Mouse (Mus musculus): ENCODE measurements around the gene Bhlhe40. TPM values are rescaled to one million over a fixed set of nuclear protein-coding genes. Genes with fewer than 3 reads are reported as not detected.

The Bhlhe40 gene
- polyA plus RNA-seq, 1 experiment from 2014 or later = 23.8 TPM

DNA sequence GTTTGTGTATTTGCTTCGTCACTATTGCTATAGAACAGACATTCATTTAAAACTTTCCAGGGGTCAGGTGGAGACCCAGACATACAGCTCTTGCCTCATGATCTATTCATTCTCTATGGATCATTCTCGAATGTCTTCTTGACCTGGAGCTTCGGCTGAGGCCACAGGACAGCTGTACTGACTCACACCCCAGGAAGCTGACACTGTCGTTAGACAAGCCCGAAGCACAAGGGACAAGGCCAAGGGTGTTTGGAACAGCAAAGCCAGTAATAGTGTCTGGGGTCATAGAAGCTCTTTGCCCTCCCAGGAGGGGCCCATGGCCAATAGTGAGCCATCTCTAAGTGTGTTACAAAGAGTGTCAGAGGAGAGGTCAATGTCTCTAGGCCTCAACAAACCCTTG lies 24.0 kb downstream of the Bhlhe40 start:
- DNase-seq (ENCODE audit: low spot score) = no peak
- no peak overlapping the region for H3K4me3 ChIP-seq (replicated peaks; ENCODE audit: low read depth, low read length)
- no peak for TF ChIP-seq CTCF (IDR thresholded peaks at IDR 0.05; ENCODE audit: low read depth)
- no peak overlapping the region for H3K9ac ChIP-seq (ENCODE audit: low read depth, low read length)
- H3K27ac ChIP-seq = no peak overlapping the region
- H3K9me3 ChIP-seq (replicated peaks; ENCODE audit: low read length) = no peaks in the 10 kb centered on the region
- H3K4me2 ChIP-seq (ENCODE audit: low read length) = no peak overlapping the region
- ATAC-seq (replicated peaks; ENCODE audit: low FRiP score, low read depth) = no peak
- 44% methylated on average over 5 of the region's 5 CpGs for WGBS
- no peaks in the 10 kb centered on the region for H3K4me1 ChIP-seq (replicated peaks; ENCODE audit: insufficient read depth, low read length)
- no peaks in the 10 kb centered on the region for H3K36me3 ChIP-seq (ENCODE audit: insufficient read depth, low read length)
- no peaks in the 10 kb centered on the region for H3K27me3 ChIP-seq (ENCODE audit: insufficient read depth, low read length)

DNA sequence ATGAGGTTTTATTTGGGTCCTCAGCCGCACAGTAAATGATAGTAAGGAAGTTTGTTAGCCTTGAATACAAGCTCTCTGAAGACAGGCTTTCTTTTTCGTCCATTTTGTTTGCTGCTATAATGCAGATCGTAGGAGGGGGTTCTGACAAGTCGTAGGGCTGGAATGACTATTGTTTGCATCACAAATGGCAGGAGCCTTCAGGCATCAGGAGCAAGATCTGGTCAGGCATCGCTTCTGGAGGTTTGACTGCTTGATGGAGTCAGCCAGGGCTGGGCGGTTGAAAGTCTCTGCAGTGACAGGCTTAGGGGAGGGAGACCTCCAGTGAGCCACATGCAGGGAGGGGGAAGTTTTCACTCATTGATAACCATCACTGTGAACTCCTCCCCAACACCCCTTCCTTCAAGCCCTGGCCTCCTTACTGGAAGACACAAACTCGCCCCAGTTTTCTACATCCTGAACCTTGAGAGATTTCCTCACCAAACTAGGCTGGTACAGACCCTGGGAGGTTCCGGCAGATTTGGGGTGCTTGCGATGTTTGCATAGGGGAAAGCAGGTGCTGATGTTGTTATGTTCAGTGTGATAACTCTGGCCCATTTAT lies 25.4 kb downstream of the Bhlhe40 start:
- WGBS = 74% methylated on average over 9 of the region's 9 CpGs

DNA sequence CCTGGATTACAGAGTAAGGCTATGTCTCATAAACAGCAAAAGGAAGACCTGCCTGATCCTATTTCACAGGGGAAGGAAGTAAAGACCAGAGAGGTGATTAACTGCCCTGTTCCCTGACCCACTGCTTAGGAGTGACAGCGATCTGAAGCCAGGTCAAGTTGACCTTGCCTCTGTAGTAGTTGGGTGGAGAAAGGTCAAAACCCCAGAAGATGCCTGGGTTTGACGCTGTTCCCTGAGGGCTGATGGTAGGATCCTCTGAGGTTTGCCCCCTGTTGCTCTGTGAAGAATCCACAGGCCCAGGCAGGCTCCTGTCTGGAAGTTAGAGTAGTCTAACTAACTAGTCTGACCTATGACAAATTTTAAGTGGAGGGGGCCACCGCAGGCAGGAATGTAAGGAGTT lies 26.5 kb downstream of the Bhlhe40 start:
- no peak for TF ChIP-seq CTCF (IDR thresholded peaks at IDR 0.05; ENCODE audit: low read depth)
- H3K36me3 ChIP-seq (ENCODE audit: insufficient read depth, low read length) = no peaks in the 10 kb centered on the region
- no peaks in the 10 kb centered on the region for H3K4me1 ChIP-seq (replicated peaks; ENCODE audit: insufficient read depth, low read length)
- H3K4me3 ChIP-seq (replicated peaks; ENCODE audit: low read depth, low read length) = no peak overlapping the region
- H3K4me2 ChIP-seq (ENCODE audit: low read length) = no peak overlapping the region
- no peak overlapping the region for H3K9ac ChIP-seq (ENCODE audit: low read depth, low read length)
- ATAC-seq (replicated peaks; ENCODE audit: low FRiP score, low read depth) = no peak
- no peaks in the 10 kb centered on the region for H3K9me3 ChIP-seq (replicated peaks; ENCODE audit: low read length)
- WGBS = 50% methylated on average over 3 of the region's 3 CpGs
- no peak overlapping the region for H3K27ac ChIP-seq
- DNase-seq (ENCODE audit: low spot score) = no peak
- no peaks in the 10 kb centered on the region for H3K27me3 ChIP-seq (ENCODE audit: insufficient read depth, low read length)

More for the DNA sequence above, 25.4 kb downstream of the Bhlhe40 start:
- Histone ChIP-seq H3K4me3 (replicated peaks; ENCODE audit: low read depth, low read length) (no peak overlapping the region), H3K27ac (no peak overlapping the region), H3K27me3 (ENCODE audit: insufficient read depth, low read length) (no peaks in the 10 kb centered on the region), H3K9me3 (replicated peaks; ENCODE audit: low read length) (no peaks in the 10 kb centered on the region), H3K36me3 (ENCODE audit: insufficient read depth, low read length) (no peaks in the 10 kb centered on the region), H3K4me1 (replicated peaks; ENCODE audit: insufficient read depth, low read length) (no peaks in the 10 kb centered on the region), H3K4me2 (ENCODE audit: low read length) (no peak overlapping the region), H3K9ac (ENCODE audit: low read depth, low read length) (no peak overlapping the region)
- DNase-seq (ENCODE audit: low spot score) = no peak
- TF ChIP-seq CTCF (IDR thresholded peaks at IDR 0.05; ENCODE audit: low read depth) = no peak
- no peak for ATAC-seq (replicated peaks; ENCODE audit: low FRiP score, low read depth)

DNA sequence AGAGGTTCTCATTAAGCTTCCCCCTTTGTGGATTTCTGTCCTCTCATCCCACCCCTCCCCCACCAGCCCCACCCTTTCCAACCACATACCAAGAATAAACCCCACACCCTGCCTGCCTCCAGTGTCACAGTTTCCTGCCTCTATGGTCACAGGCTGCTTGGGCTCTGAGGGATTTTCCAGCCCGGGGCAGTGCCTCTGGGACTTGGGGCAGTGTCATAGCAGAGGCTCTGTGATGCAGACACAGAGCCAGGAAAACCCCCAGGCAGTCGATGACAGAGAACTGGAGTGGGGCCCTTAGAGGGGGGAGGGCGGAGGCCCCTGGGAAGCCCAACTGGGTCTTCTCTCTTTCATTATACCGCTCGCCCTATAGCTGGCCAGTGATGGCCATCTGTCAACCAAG lies 27.9 kb downstream of the Bhlhe40 start:
- H3K36me3 ChIP-seq (ENCODE audit: insufficient read depth, low read length) = no peaks in the 10 kb centered on the region
- H3K9ac ChIP-seq (ENCODE audit: low read depth, low read length) = no peak overlapping the region
- H3K27me3 ChIP-seq (ENCODE audit: insufficient read depth, low read length) = no peaks in the 10 kb centered on the region
- DNase-seq (ENCODE audit: low spot score) (no peak), ATAC-seq (replicated peaks; ENCODE audit: low FRiP score, low read depth) (0 out of 2 replicates have a peak, but pooled peaks have one; percentile 40)
- H3K4me2 ChIP-seq (ENCODE audit: low read length) = no peak overlapping the region
- H3K9me3 ChIP-seq (replicated peaks; ENCODE audit: low read length) = no peaks in the 10 kb centered on the region
- H3K4me1 ChIP-seq (replicated peaks; ENCODE audit: insufficient read depth, low read length) = no peaks in the 10 kb centered on the region
- no peak overlapping the region for H3K4me3 ChIP-seq (replicated peaks; ENCODE audit: low read depth, low read length)
- H3K27ac ChIP-seq = no peak overlapping the region
- 61% methylated on average over 5 of the region's 5 CpGs for WGBS
- TF ChIP-seq CTCF (IDR thresholded peaks at IDR 0.05; ENCODE audit: low read depth) = no peak

DNA sequence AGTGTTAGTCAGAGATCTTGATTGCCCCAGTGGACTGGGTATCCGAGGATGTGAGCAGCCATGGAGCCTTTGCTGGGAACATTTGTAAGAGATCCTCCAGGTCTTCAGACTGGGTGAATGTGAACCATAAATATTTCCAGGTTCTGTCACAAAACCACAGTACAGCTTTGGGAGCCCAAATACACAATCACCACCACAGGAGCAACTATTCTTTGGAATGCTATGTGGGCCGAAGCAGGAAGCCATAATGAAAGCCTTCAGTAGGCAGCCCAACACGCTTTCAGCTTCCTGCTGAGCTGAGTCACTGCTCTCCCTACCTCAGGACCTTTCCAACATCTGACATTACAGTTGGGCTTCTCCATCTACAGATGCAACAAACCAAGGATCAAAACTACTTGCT lies 32.6 kb downstream of the Bhlhe40 start:
- Histone ChIP-seq H3K4me3 (replicated peaks; ENCODE audit: low read depth, low read length) (no peak overlapping the region), H3K27ac (no peak overlapping the region), H3K9me3 (replicated peaks; ENCODE audit: low read length) (no peaks in the 10 kb centered on the region), H3K4me1 (replicated peaks; ENCODE audit: insufficient read depth, low read length) (no peaks in the 10 kb centered on the region), H3K36me3 (ENCODE audit: insufficient read depth, low read length) (no peaks in the 10 kb centered on the region), H3K4me2 (ENCODE audit: low read length) (no peak overlapping the region), H3K9ac (ENCODE audit: low read depth, low read length) (no peak overlapping the region), H3K27me3 (ENCODE audit: insufficient read depth, low read length) (no peaks in the 10 kb centered on the region)
- DNase-seq (ENCODE audit: low spot score) = no peak
- ATAC-seq (replicated peaks; ENCODE audit: low FRiP score, low read depth) = no peak
- 73% methylated on average over 3 of the region's 3 CpGs for WGBS
- TF ChIP-seq CTCF (IDR thresholded peaks at IDR 0.05; ENCODE audit: low read depth) = no peak

DNA sequence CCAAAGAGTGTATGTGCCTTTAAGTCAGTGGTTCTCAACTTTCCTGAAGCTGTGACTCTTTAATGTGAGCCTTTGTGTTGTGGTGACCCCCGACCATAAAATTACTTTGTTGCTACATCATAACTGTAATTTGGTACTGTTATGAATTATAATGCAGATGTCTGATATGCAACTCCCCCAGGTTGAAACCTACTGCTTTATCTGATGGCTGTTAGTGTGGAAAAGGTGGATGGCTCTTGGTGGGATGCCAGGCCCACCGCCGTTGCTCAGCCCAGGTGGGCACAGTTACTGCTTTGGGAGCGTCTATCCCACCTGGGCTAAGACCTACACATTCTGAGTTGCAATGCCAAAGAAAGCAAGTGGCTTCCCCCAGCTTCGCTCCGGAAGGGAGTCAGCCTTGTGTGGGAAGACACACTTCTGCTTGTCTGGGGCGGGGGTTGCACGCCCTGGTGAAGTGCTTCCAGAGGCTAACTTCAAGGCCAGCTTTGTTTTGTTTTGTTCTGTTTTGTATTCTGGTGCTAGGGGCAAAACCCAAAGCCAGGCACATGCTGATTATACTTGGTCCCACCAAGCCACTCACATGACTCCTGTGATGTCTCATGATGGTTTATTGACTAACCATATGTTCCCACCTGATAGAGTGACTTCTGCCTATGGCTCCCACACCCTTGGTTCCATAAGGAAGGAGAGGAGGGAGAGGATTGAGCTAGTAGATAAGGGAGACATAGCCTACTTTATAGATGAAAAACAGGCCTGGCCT lies 34.7 kb downstream of the Bhlhe40 start:
- H3K9me3 ChIP-seq (replicated peaks; ENCODE audit: low read length) = no peaks in the 10 kb centered on the region
- 74% methylated on average over 8 of the region's 8 CpGs for WGBS
- ATAC-seq (replicated peaks; ENCODE audit: low FRiP score, low read depth) (no peak), DNase-seq (ENCODE audit: low spot score) (no peak)
- H3K36me3 ChIP-seq (ENCODE audit: insufficient read depth, low read length) = no peaks in the 10 kb centered on the region
- TF ChIP-seq CTCF (IDR thresholded peaks at IDR 0.05; ENCODE audit: low read depth) = no peak
- no peak overlapping the region for H3K27ac ChIP-seq
- no peak overlapping the region for H3K9ac ChIP-seq (ENCODE audit: low read depth, low read length)
- no peak overlapping the region for H3K4me2 ChIP-seq (ENCODE audit: low read length)
- no peak overlapping the region for H3K4me3 ChIP-seq (replicated peaks; ENCODE audit: low read depth, low read length)
- no peaks in the 10 kb centered on the region for H3K27me3 ChIP-seq (ENCODE audit: insufficient read depth, low read length)
- H3K4me1 ChIP-seq (replicated peaks; ENCODE audit: insufficient read depth, low read length) = no peaks in the 10 kb centered on the region

All from kidney, postnatal 0 days (tissue).